Mouse (Mus musculus) MEL (cell line): Measurements from ENCODE around the gene Rybp. TPM values are rescaled to one million over a fixed set of nuclear protein-coding genes. Genes with fewer than 3 reads are reported as not detected.

Experiments
- DNase-seq: peaks from one replicate; pipeline ENCODE4 v3.0.0; 2011; ENCODE audit warnings: low read depth, low spot score
- H3K27ac ChIP-seq: 2 replicates; pipeline ENCODE4 v1.5.1; 2012; ENCODE audit warnings: low read depth, mild to moderate bottlenecking, control low read depth, low read length, moderate library complexity; ENCODE audit not compliant: control insufficient read depth
- H3K27me3 ChIP-seq, 2 experiments: fragments of 150-350 bp in 1 of 2; sonication (generic) in 1 of 2; 2 replicates each; pipeline ENCODE4 v1.6.1; 2012; ENCODE audit warnings: low read length in 2 of 2, mild to moderate bottlenecking in 2 of 2, improper control_type of control experiment in 1 of 2, moderate library complexity in 1 of 2; ENCODE audit not compliant: insufficient read depth in 2 of 2, control insufficient read depth in 1 of 2
- H3K36me3 ChIP-seq, 2 experiments: 2 replicates each; pipeline ENCODE4 v1.6.1; 2012 to 2014; ENCODE audit warnings: low read length in 2 of 2, improper control_type of control experiment in 1 of 2, inconsistent platforms in 1 of 2, mild to moderate bottlenecking in 1 of 2; ENCODE audit not compliant: insufficient read depth in 2 of 2, control insufficient read depth in 1 of 2
- H3K4me1 ChIP-seq, 2 experiments: fragments of 150-350 bp in 1 of 2; sonication (generic) in 1 of 2; 2 replicates each; pipeline ENCODE4 v1.6.1; 2012; ENCODE audit warnings: low read length in 2 of 2, improper control_type of control experiment in 1 of 2, mild to moderate bottlenecking in 1 of 2; ENCODE audit not compliant: insufficient read depth in 2 of 2, control insufficient read depth in 1 of 2
- H3K4me3 ChIP-seq, 2 experiments: fragments of 150-350 bp in 1 of 2; sonication (generic) in 1 of 2; 2 replicates each; pipeline ENCODE4 v1.5.1; 2012; ENCODE audit warnings: low read depth in 2 of 2, low read length in 2 of 2, mild to moderate bottlenecking in 2 of 2, moderate library complexity in 2 of 2, control low read depth in 1 of 2, improper control_type of control experiment in 1 of 2; ENCODE audit not compliant: control insufficient read depth in 1 of 2, insufficient read depth in 1 of 2
- H3K79me2 ChIP-seq: 2 replicates; pipeline ENCODE4 v1.6.1; 2012; ENCODE audit warnings: mild to moderate bottlenecking, low read length, moderate library complexity; ENCODE audit not compliant: control insufficient read depth, poor library complexity, insufficient read depth
- H3K9ac ChIP-seq: 2 replicates; pipeline ENCODE4 v1.6.1; 2012; ENCODE audit warnings: low read depth, mild to moderate bottlenecking, control low read depth, low read length, moderate library complexity; ENCODE audit not compliant: control insufficient read depth, poor library complexity, severe bottlenecking
- H3K9me3 ChIP-seq: fragments of 150-350 bp; sonication (generic); replicated peaks from 2 replicates; pipeline ENCODE4 v1.6.1; 2012; ENCODE audit warnings: mild to moderate bottlenecking, low read length, improper control_type of control experiment, moderate library complexity; ENCODE audit not compliant: insufficient read depth
- CTCF ChIP-seq, 3 experiments: IDR thresholded peaks in 2 of 3; conservative IDR thresholded peaks in 1 of 3; 2 replicates each; pipeline ENCODE4 v1.5.1; 2011 to 2012; ENCODE audit warnings: low read length in 3 of 3, low read depth in 2 of 3, mild to moderate bottlenecking in 2 of 3, improper control_type of control experiment in 1 of 3, inconsistent platforms in 1 of 3, mixed read lengths in 1 of 3, moderate library complexity in 1 of 3; ENCODE audit not compliant: control insufficient read depth in 1 of 3, insufficient read depth in 1 of 3, poor library complexity in 1 of 3, severe bottlenecking in 1 of 3
- MAFK ChIP-seq: IDR thresholded peaks from 2 replicates; pipeline ENCODE4 v1.6.1; 2011; ENCODE audit warnings: low read depth, mild to moderate bottlenecking, low read length, improper control_type of control experiment, borderline replicate concordance
- MEF2A ChIP-seq: IDR thresholded peaks from 2 replicates; pipeline ENCODE4 v1.6.1; 2014; ENCODE audit warnings: low read depth, mild to moderate bottlenecking, inconsistent platforms, low read length, improper control_type of control experiment; ENCODE audit not compliant: poor library complexity, insufficient replicate concordance, severe bottlenecking; ENCODE audit errors: extremely low read depth
- MXI1 ChIP-seq: IDR thresholded peaks from 2 replicates; pipeline ENCODE4 v1.6.1; 2011; ENCODE audit warnings: mild to moderate bottlenecking, low read depth, low read length, improper control_type of control experiment
- MYC ChIP-seq: IDR thresholded peaks from 2 replicates; pipeline ENCODE4 v1.6.1; 2011; ENCODE audit warnings: low read depth, mild to moderate bottlenecking, low read length, improper control_type of control experiment, moderate library complexity
- NELFE ChIP-seq: IDR thresholded peaks from 2 replicates; pipeline ENCODE4 v1.6.1; 2011; ENCODE audit warnings: low read depth, low read length, improper control_type of control experiment
- POLR2A ChIP-seq, 2 experiments: IDR thresholded peaks; 2 replicates each; pipeline ENCODE4 v1.6.1; 2011 to 2012; ENCODE audit warnings: low read length in 2 of 2, mild to moderate bottlenecking in 2 of 2, control low read depth in 1 of 2, improper control_type of control experiment in 1 of 2, low read depth in 1 of 2, moderate library complexity in 1 of 2; ENCODE audit not compliant: control insufficient read depth in 1 of 2, insufficient read depth in 1 of 2, poor library complexity in 1 of 2
- POLR2AphosphoS2 ChIP-seq: IDR thresholded peaks from 2 replicates; pipeline ENCODE4 v1.6.1; 2011; ENCODE audit warnings: low read length, improper control_type of control experiment
- POLR2AphosphoS5 ChIP-seq: IDR thresholded peaks from 2 replicates; pipeline ENCODE4 v1.6.1; 2012; ENCODE audit warnings: low read depth, borderline replicate concordance, mild to moderate bottlenecking, inconsistent platforms, low read length, moderate library complexity, mixed read lengths
- SIN3A ChIP-seq: IDR thresholded peaks from 2 replicates; pipeline ENCODE4 v1.6.1; 2012; ENCODE audit warnings: low read length, improper control_type of control experiment, inconsistent platforms
- SMC3 ChIP-seq: IDR thresholded peaks from 2 replicates; pipeline ENCODE4 v1.6.1; 2011; ENCODE audit warnings: low read depth, low read length, improper control_type of control experiment
- TBP ChIP-seq: IDR thresholded peaks from 2 replicates; pipeline ENCODE4 v1.8.0; 2011; ENCODE audit warnings: low read depth, low read length, improper control_type of control experiment
- ZC3H11A ChIP-seq: IDR thresholded peaks from 2 replicates; pipeline ENCODE4 v1.6.1; 2012; ENCODE audit warnings: low read depth, mild to moderate bottlenecking, inconsistent platforms, low read length, improper control_type of control experiment
- ZKSCAN1 ChIP-seq: IDR thresholded peaks from 2 replicates; pipeline ENCODE4 v1.6.1; 2012; ENCODE audit warnings: low read depth, mild to moderate bottlenecking, inconsistent platforms, low read length, improper control_type of control experiment, moderate library complexity
- ZNF384 ChIP-seq: IDR thresholded peaks from 2 replicates; pipeline ENCODE4 v1.6.1; 2012; ENCODE audit warnings: low read depth, mild to moderate bottlenecking, inconsistent platforms, low read length, improper control_type of control experiment
- polyA plus RNA-seq, 2 experiments: library from polyadenylated mRNA; stranded (reverse) in 1 of 2; unstranded in 1 of 2; fragments of >175 nt in 1 of 2; fragments of >200 nt in 1 of 2; gene quantifications; 2 replicates each; pipeline versions ENCODE4 v1.2.1 to v1.2.4; 2012; ENCODE audit warnings: low replicate concordance in 2 of 2, low read depth in 1 of 2; ENCODE audit not compliant: insufficient read length in 2 of 2, insufficient read depth in 1 of 2, missing spikeins in 1 of 2
- total RNA-seq: library from RNA; depleted of rRNA; stranded (reverse); fragments of 300-350 nt; gene quantifications from 2 replicates; pipeline ENCODE4 v1.2.3, GENCODE M21; 2012

Rybp gene
- total and polyA plus RNA-seq, 3 experiments = 0.08 to 3.8 TPM; not detected in 1

- peak; percentile 3 for DNase-seq
- no peaks in the 10 kb centered on the region for H3K9me3 ChIP-seq
- H3K27me3 ChIP-seq = no peaks in the 10 kb centered on the region
- H3K27ac ChIP-seq = no peak overlapping the region
- no peak overlapping the region for H3K9ac ChIP-seq
- no peak overlapping the region for H3K4me3 ChIP-seq
- H3K79me2 ChIP-seq = no peaks in the 10 kb centered on the region
- TF ChIP-seq MYC = no peak
- no peak for TF ChIP-seq MAFK
- no peak for TF ChIP-seq ZC3H11A
- TF ChIP-seq SIN3A = no peak
- TF ChIP-seq POLR2AphosphoS2 = no peak
- no peak for TF ChIP-seq POLR2AphosphoS5
- TF ChIP-seq MXI1 = no peak
- TF ChIP-seq ZNF384 = no peak
- no peak for TF ChIP-seq NELFE
- no peak for TF ChIP-seq MEF2A
- no peaks in the 10 kb centered on the region; a peak in 1 of 4 replicates for H3K36me3 ChIP-seq
- H3K4me1 ChIP-seq = no peaks in the 10 kb centered on the region; a peak in 1 of 4 replicates
These were observed 44.3 kb upstream of the Rybp start for GRCm38 (mm10) chr6:100331582-100331981.

GRCm38 (mm10) chr6:100331055-100331454, 43.8 kb upstream of the Rybp start:
- Histone ChIP-seq H3K9ac (no peak overlapping the region), H3K27me3 (no peaks in the 10 kb centered on the region), H3K4me3 (no peak overlapping the region), H3K36me3 (no peaks in the 10 kb centered on the region; a peak in 1 of 4 replicates), H3K9me3 (no peaks in the 10 kb centered on the region), H3K79me2 (no peaks in the 10 kb centered on the region), H3K4me1 (no peaks in the 10 kb centered on the region; a peak in 1 of 4 replicates), H3K27ac (no peak overlapping the region)
- no peak for TF ChIP-seq ZKSCAN1
- no peak for TF ChIP-seq MXI1
- no peak for TF ChIP-seq TBP
- no peak for TF ChIP-seq CTCF (IDR thresholded peaks at IDR 0.05 in 2 of 3, conservative IDR thresholded peaks at IDR 0.05 in 1 of 3; ENCODE audit: control insufficient read depth in 1 of 3, insufficient read depth in 1 of 3, low read depth in 2 of 3, low read length in 3 of 3, poor library complexity in 1 of 3, severe bottlenecking in 1 of 3)
- no peak for TF ChIP-seq POLR2A (IDR thresholded peaks at IDR 0.05; ENCODE audit: control insufficient read depth in 1 of 2, insufficient read depth in 1 of 2, low read depth in 1 of 2, low read length in 2 of 2, poor library complexity in 1 of 2)
- no peak for DNase-seq

- Histone ChIP-seq H3K79me2 (no peaks in the 10 kb centered on the region), H3K27ac (no peak overlapping the region), H3K9ac (no peak overlapping the region), H3K9me3 (no peaks in the 10 kb centered on the region), H3K27me3 (no peaks in the 10 kb centered on the region), H3K4me1 (no peaks in the 10 kb centered on the region; a peak in 1 of 4 replicates), H3K4me3 (no peak overlapping the region), H3K36me3 (no peaks in the 10 kb centered on the region; a peak in 1 of 4 replicates)
- no peak for DNase-seq
- TF ChIP-seq NELFE (no peak), SMC3 (no peak)
These were observed 42.3 kb upstream of the Rybp start for GRCm38 (mm10) chr6:100329542-100329941.
